Mouse (Mus musculus) midbrain, embryonic 16.5 days (tissue): ENCODE results near the gene Gm4631. TPM values are rescaled to one million over a fixed set of nuclear protein-coding genes. Genes with fewer than 3 reads are reported as not detected.
"Not testable (repeated sequence)": the region's sequence is repeated elsewhere in the genome, so short reads cannot be mapped to it uniquely, and the experiment has no call there.

Experiments used
- ATAC-seq: fragments of 200-750 bp; cut with Nextera tagmentation; 2 replicates; pipeline ENCODE4 v1.8.0; 2017; ENCODE audit warnings: moderate TSS enrichment
- H3K27ac ChIP-seq: fragments of 300-500 bp; sonication (generic); 2 replicates; pipeline ENCODE4 v1.5.1; 2014; ENCODE audit warnings: mild to moderate bottlenecking, low read length, mixed read lengths
- H3K27me3 ChIP-seq: fragments of 300-500 bp; sonication (generic); 2 replicates; pipeline ENCODE4 v1.6.1; 2014; ENCODE audit warnings: low read depth, low read length, mixed read lengths; ENCODE audit not compliant: control insufficient read depth, insufficient read depth
- H3K36me3 ChIP-seq: fragments of 300-500 bp; sonication (generic); 2 replicates; pipeline ENCODE4 v1.6.1; 2014; ENCODE audit warnings: mild to moderate bottlenecking, low read length, moderate library complexity, mixed read lengths; ENCODE audit not compliant: control insufficient read depth, insufficient read depth
- H3K4me1 ChIP-seq: fragments of 300-500 bp; sonication (generic); 2 replicates; pipeline ENCODE4 v1.6.1; 2014; ENCODE audit warnings: mild to moderate bottlenecking, low read length, mixed read lengths; ENCODE audit not compliant: control insufficient read depth, insufficient read depth
- H3K4me2 ChIP-seq: fragments of 300-500 bp; sonication (generic); 2 replicates; pipeline ENCODE4 v1.6.1; 2014; ENCODE audit warnings: mild to moderate bottlenecking, low read length, mixed read lengths
- H3K4me3 ChIP-seq: fragments of 300-500 bp; sonication (generic); 2 replicates; pipeline ENCODE4 v1.5.1; 2014; ENCODE audit warnings: low read depth, mild to moderate bottlenecking, low read length, moderate library complexity, mixed read lengths
- H3K9ac ChIP-seq: fragments of 300-500 bp; sonication (generic); 2 replicates; pipeline ENCODE4 v1.6.1; 2014; ENCODE audit warnings: low read depth, low read length, mixed read lengths
- H3K9me3 ChIP-seq: fragments of 300-500 bp; sonication (generic); replicated peaks from 2 replicates; pipeline ENCODE4 v1.6.1; 2014; ENCODE audit warnings: mild to moderate bottlenecking, low read length, mixed read lengths; ENCODE audit not compliant: control insufficient read depth, poor library complexity, severe bottlenecking
- WGBS: fragments of 180-500 bp; shearing (Covaris S2); extraction: QIAGEN DNeasy Blood & Tissue Kit; methylation state at CpG from one replicate; pipeline ENCODE4 v1.1.7; 2014; 5-methylcytosine and 5-hydroxymethylcytosine counted together
- polyA plus RNA-seq: library from polyadenylated mRNA; unstranded; fragments of >200 nt; fragmentation: Nextera tagmentation; extraction: Ambion mirVana; gene quantifications from 2 replicates; pipeline ENCODE4 v1.2.1, GENCODE M21; 2015

Gene Gm4631
- polyA plus RNA-seq = 21.7 and 22.2 TPM in 2 replicates

DNA sequence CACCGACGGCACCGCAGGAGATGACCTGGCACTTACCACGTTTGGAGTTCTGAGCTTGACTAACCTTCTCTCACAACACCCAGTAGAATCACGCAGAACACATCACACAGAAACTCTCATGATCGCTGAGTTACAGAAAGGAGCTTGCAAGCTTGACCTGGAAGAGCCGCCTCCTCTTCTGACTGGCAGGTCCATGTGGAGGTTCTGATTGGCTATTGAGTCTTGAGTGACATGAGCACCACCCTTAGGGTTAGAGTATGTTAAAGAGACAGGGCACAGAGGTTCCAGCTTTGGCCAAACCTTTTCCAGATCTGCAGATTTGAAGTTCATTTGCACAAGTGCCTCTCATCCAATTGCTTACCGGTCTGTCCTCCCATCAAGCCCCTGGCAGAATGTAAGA is at the start of gene Gm4631:
Gm4631 (minus strand) TSS at position 101 of the 400 bp plus-strand sequence.
- WGBS = no CpG with 5 or more reads among the region's 8 CpGs
- H3K4me1 ChIP-seq, H3K27ac ChIP-seq, H3K27me3 ChIP-seq, H3K4me3 ChIP-seq, ATAC-seq, H3K36me3 ChIP-seq, H3K4me2 ChIP-seq, H3K9me3 ChIP-seq, H3K9ac ChIP-seq: not testable (repeated sequence)

DNA sequence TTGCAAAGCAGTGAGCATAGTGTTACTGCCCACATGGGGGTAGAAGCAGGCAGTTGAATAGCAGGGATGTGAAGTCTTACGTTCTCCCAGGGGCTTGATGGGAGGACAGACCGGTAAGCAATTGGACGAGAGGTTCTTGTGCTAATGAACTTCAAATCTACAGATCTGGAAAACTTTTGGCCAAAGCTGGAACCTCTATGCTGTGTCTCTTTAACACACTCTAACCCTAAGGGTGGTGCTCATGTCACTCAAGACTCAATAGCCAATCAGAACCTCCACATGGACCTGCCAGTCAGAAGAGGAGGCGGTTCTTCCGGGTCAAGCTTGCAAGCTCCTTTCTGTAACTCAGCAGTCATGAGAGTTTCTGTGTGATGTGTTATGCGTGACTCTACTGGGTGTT is 34.1 kb upstream of the Gm4631 start, which contains the start of gene Zfp968:
Zfp968 (plus strand) TSS at position 301 of the 400 bp plus-strand sequence.
- not testable (repeated sequence) for H3K4me1 ChIP-seq, H3K27me3 ChIP-seq, H3K4me2 ChIP-seq, H3K36me3 ChIP-seq, H3K27ac ChIP-seq, H3K9ac ChIP-seq, H3K9me3 ChIP-seq, ATAC-seq, H3K4me3 ChIP-seq
- WGBS = no CpG with 5 or more reads among the region's 6 CpGs

DNA sequence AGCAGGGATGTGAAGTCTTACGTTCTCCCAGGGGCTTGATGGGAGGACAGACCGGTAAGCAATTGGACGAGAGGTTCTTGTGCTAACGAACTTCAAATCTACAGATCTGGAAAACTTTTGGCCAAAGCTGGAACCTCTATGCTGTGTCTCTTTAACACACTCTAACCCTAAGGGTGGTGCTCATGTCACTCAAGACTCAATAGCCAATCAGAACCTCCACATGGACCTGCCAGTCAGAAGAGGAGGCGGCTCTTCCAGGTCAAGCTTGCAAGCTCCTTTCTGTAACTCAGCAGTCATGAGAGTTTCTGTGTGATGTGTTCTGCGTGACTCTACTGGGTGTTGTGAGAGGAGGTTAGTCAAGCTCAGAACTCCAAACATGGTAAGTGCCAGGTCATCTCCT is 63.2 kb downstream of the Gm4631 start, which contains the start of gene Gm14440:
Gm14440 (plus strand) TSS at position 301 of the 400 bp plus-strand sequence.
- H3K4me3 ChIP-seq, H3K36me3 ChIP-seq, H3K9me3 ChIP-seq, H3K4me1 ChIP-seq, H3K4me2 ChIP-seq, H3K27ac ChIP-seq, ATAC-seq, H3K27me3 ChIP-seq, H3K9ac ChIP-seq: not testable (repeated sequence)
- WGBS = no CpG with 5 or more reads among the region's 6 CpGs

Other genes starting within 250 kb of the Gm4631 start
- gene Gm14399, start 196.2 kb downstream of the Gm4631 start, polyA plus RNA-seq = 5.7 and 6.6 TPM in 2 replicates
- 1.3 and 1.5 TPM in 2 replicates for gene Gm14443, start 162.3 kb downstream of the Gm4631 start, polyA plus RNA-seq
- gene Gm14391, start 131.3 kb downstream of the Gm4631 start, polyA plus RNA-seq = 7.3 and 9.8 TPM in 2 replicates
- gene Gm14440, start 63.1 kb downstream of the Gm4631 start, polyA plus RNA-seq = not detected in 2 replicates
- gene Zfp968, start 34.2 kb upstream of the Gm4631 start, polyA plus RNA-seq = 3.9 and 4.0 TPM in 2 replicates
- gene Gm4724, start 97.6 kb upstream of the Gm4631 start, polyA plus RNA-seq = 14.5 and 15.3 TPM in 2 replicates
- 7.3 and 8.2 TPM in 2 replicates for gene Zfp965, start 131.8 kb upstream of the Gm4631 start, polyA plus RNA-seq